Mouse (Mus musculus): Measurements from ENCODE around the gene Dpp6.
A peak's percentile ranks its signal among the peaks of the same experiment; 100 is the strongest.

Gene Dpp6

GRCm38 (mm10) chr5:26816975-26817941 is at the start of gene Dpp6:
Gene Dpp6, plus strand, starts transcription at chr5:26817203.
- DNase-seq: no peak

- no peak for DNase-seq
Observed at GRCm38 (mm10) chr5:26783955-26784354, 33.0 kb upstream of the Dpp6 start.

- DNase-seq: no peak
Observed at GRCm38 (mm10) chr5:26795524-26795923, 21.5 kb upstream of the Dpp6 start.

DNA sequence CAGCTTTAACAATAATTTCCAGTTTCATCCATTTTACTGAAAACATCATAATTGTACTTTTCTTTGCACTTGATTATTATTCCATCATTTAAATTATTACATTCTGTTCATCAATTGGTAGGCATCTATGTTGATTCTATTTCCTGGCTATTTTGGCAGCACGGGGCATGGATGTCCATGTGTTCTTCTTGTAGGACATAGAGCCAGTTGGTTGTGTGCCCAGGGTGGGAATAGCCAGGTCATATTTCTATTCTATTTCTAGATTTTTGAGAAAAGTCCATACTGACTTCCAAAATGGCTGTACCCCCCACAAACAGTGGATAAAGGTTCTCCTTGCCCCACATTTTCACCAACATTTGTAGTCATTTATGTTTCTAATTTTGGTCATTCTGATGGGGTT is 19.0 kb downstream of the Dpp6 start:
- no peak for DNase-seq

DNA sequence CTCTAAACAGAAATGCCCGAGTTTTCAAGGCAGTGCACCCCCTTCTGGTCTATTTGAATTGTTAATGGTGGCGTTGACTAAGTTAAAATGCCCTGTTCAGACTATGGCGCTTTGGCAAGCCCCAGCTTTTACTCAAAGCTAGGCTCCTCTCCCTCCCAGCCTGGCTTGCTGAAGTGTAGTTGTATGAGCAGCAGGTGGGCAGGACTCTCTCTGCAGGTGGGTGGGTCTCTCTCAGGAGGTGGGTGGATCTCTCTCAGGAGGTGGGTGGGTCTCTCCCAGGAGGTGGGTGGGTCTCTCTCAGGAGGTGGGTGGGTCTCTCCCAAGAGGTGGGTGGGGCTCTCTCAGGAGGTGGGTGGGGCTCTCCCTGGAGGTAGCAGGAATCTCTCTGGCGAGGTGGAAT is 24.1 kb downstream of the Dpp6 start:
- no peak for DNase-seq

DNA sequence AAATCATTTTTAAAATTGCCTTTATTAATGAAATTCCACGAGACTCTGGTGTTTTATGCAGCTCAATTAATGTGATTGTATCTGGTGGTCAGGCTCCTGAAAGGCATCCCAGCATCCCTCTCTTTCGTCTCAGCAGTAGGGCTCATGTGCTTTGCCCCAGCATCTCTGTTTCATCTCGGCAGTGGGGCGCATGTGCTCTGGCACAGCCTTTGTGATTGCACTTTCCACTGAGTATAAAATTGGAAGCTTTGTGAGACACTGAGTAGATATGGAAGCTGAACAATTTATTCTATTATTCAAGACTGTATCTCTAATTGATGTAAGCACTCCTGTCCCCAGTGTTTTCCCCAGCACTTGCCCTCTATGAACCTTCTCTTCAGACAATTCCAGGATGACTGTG is 37.7 kb downstream of the Dpp6 start:
- DNase-seq: no peak

DNA sequence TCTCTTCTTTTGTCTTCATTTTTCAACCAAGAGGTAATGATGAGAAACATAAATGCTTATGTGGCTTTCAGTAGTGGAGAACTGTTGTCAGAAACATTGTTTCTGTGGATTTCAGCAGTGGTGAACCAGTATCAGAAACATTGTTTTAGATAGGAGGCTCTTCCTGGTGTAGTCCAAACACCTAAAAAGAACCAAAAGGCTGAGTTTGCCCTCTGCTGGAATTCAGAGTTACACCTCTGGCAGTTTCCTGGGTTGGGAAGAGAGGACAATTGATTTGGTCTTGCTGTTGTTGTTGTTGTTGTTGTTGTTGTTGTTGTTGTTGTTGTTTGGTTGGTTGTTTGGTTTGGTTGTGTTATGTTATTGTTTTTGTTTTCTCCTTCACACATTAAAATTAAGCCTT is 58.4 kb downstream of the Dpp6 start:
- no peak for DNase-seq

DNA sequence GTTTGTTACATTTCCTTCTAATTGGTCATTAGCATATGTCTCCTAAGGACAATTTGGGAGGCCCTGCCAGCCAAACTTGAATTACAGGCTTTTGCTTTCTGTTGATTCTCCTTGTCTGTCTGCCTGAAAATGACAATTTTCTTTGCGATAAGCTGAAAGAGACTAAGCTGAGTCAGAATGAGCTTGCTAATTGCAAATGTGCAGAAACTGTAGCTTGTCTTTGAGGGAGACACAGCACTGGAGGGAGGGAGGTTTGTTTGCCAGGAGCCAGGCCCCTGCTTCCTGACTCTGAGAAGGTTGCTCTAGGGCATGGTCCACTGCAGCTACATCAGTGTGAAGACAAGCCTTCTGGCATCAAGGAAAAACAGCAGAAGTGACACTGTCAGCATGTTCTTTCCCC is 70.5 kb downstream of the Dpp6 start:
- DNase-seq: no peak

DNA sequence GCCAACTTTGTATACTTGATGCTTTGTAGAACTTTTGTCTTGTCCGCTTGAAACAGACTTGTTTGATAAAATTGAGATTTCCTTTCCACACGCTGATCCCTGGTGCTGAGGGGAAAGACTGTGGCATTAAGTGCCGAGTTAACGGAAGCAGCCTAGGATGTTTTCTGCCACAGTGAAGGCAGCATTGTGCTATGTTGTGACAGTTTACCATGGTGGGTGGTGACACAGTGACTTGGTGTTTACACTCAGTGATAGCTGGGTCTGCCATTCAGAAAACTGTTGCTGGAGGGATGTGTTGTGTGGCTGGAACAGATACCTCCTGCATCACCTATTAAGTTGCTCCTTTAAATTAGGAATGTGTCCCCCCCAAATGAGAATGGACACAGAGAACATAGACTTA is 71.1 kb downstream of the Dpp6 start:
- DNase-seq: no peak

GRCm38 (mm10) chr5:26894346-26894745 is 77.3 kb downstream of the Dpp6 start:
- DNase-seq: peak; percentile 5

DNA sequence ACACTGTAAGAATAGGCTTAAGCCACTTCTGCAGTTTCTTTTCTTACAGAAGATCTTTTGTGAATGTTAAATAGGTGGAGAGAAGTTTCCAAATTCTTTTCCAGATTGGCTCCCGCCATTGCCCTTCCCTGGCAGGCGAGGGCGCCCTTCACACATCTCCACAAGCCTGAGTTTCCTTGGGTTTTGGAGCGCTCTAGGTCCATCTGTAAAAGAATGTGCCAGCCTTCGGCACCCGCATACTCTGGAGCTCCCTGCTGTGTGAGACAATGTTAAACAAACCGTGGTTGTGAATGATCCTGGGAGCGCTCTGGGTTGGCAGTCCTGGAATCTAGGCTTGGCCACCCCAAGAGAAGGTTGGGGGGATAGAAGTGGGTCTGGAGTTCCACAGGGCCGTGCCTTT is 86.8 kb downstream of the Dpp6 start:
- DNase-seq: no peak

- peak; percentile 5 for DNase-seq
Observed at GRCm38 (mm10) chr5:26904324-26905041, 87.5 kb downstream of the Dpp6 start.

DNA sequence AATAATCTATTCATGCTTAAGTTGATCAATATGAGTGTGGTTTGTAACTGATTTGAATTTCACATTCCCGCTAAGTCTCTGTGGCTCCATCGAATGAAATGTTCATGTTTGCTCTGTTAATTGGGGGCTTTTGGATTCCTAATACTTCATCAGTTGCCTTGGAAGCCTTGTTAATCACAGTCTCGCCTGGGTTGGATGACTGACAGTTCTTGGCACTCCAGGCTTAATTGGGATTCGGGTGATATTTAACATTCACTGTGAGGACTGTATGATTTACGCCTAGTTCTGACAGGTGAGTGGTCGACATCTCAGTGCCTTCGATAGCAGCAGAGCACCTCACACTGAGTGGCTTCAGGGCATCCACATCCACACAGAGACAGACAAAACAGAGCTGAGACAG is 90.1 kb downstream of the Dpp6 start:
- no peak for DNase-seq

DNA sequence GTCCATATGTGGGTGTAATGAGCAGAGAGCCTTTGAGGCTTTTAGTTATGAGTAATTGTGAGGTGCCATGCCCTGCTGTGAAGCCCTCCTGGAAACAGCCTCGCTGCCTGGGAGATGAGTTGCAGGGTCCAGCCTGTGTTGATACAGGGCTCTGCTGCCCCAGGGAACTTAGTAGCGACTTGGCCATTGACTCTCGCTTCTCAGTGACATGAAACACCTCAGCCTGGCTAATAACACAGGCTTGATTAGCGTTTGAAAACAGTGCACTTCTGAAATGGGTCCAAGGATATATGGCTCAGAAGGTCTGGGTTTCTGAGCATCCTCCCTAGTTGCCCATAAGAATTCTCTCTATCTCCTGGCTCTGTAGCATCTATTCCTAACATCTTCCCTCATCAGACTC is 91.6 kb downstream of the Dpp6 start:
- DNase-seq: no peak

GRCm38 (mm10) chr5:26910353-26910752 is 93.3 kb downstream of the Dpp6 start:
- DNase-seq: no peak

- DNase-seq: no peak
Observed at GRCm38 (mm10) chr5:26911965-26912364, 95.0 kb downstream of the Dpp6 start.

- DNase-seq: no peak
Observed at GRCm38 (mm10) chr5:26918763-26919162, 101.8 kb downstream of the Dpp6 start.

DNA sequence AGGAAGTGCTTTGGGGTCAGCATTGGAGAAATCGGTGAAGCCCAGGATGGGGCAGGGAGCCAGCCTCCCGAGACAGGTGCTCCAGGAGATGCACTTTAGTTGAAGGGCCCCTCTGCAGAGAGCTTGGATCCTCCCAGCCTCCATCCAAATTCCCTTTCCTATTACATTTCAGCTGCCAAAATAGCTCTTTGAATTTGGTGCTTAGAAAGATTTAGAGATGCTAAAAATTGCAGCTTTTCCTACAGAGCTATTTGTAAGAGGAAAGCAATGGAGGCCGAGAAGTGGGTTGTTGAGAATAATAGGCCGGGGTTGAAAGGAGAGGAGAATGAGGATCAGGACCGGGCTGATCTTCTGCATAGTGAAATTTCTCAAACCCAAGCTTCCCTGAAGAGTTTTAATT is 107.5 kb downstream of the Dpp6 start:
- no peak for DNase-seq

DNA sequence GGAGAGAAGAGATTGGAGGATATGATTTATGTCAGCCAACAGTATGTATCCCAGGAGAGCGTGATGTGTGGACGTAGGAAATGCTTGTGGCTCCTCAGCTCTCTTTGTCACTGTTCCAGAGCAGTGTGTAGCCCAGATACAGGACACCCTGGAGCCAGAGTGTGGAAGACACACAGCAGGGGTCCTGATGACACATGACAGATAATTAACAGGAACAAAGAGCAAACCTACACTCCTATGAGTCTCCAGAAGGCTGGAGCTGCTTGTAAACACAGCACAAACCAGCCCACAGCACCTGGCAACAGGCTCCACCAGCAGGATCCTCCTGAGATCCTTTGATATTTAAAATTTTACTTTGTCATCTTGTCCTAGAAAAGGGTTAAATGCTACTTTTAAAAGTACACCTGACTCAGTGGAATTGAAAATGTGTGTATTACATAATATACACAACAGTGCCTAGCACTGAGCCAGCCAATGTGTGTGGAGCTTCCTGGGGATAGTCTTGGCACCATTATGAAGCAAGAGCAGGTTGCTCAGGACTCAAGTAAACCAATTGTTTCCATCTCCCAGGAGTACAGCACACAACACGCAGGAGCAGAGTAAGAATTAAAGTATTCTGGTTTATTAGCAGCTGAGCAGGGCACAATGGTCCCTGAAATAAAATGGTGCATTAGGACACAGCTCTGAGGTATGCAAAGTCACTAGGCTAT is 115.6 kb downstream of the Dpp6 start:
- no peak for DNase-seq

- DNase-seq: no peak
Observed at GRCm38 (mm10) chr5:26934911-26935310, 117.9 kb downstream of the Dpp6 start.

- DNase-seq: no peak
Observed at GRCm38 (mm10) chr5:26941471-26941870, 124.5 kb downstream of the Dpp6 start.

DNA sequence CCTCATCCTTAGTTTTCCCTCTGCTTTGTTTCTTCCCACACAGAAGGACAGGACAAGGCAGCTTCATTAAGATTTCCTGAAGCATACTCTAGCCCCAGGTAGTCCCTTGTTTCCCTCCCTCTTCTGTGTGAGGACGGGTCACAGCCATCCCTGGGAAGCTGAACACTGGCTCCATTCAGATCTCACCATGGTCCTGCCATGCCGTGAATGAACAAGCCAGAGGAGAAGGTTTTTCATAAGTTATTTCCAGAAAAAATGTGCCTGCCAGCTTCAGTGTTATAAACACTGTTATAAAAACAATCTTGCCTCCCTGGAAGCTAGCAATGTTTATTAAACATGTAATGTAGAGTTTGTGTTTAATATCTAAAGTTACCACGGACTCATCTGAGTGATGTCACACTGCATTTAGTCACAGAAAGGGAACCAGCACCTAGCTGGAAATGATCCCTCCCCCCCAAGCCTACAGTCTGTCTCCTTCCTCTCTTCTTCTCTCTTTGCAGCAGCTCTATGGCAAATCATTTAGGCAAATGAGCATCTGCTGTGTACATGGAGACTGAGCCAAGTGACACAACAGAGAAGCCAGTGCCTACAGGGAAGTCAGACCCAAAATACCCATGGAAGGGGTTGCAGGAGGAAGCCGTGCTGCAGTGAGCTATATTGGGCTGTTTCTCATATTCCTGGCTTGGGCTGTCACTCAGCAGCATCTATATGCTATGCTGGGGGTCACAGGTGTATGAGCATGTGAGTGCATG is 128.3 kb downstream of the Dpp6 start:
- DNase-seq: no peak

Measured in lung, postnatal 10 days (tissue).